Mouse (Mus musculus): ENCODE measurements at regions not wholly inside any gene's neighbourhood (a gene's known extent, or its start where the extent isn't known, plus 50 kb on each side); places are given as distances from the start of the nearest gene placed in this dataset.

DNA sequence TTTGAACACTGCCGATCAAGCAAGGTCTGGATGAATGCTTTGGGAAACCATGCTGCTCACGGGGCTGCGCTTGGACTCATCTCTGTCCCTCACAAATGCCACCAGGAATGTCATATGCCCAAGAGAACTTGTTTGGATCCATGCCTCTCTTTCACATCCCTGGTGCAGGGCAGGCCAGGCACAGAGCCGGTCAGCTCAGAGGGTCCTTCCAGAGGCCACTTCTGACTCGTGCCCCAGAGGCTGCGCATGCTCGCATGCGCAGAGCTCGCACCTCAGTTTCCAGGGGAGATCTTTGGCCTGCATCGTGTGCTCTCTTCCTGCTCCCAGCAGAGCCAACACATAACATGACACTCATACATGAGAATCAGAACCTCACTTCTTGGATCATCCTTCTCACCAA lies 111.1 kb downstream of the Tfap2c start:
- TF ChIP-seq POLR2A (IDR thresholded peaks at IDR 0.05; ENCODE audit: control insufficient read depth, extremely low read depth, insufficient read depth, low read length, poor library complexity) = no peak
- no peak for TF ChIP-seq CTCF (IDR thresholded peaks at IDR 0.05; ENCODE audit: borderline replicate concordance, control insufficient read depth, extremely low read depth, insufficient read depth, low read length, poor library complexity)
